Mouse (Mus musculus) adipose tissue, adult 10 weeks (tissue): ENCODE results near the gene Ran. TPM values are rescaled to one million over a fixed set of nuclear protein-coding genes. Genes with fewer than 3 reads are reported as not detected.

Source experiments
- polyA plus RNA-seq: library from polyadenylated mRNA; stranded (reverse); fragments of 350-450 nt; fragmentation: Illumina TruSeq; extraction: RNeasy Lipid Tissue Mini Kit (QIAGEN cat#74804); gene quantifications from one replicate; pipeline ENCODE4 v1.2.3, GENCODE M21; 2014; ENCODE audit warnings: low read depth, low replicate concordance

Gene Ran
- polyA plus RNA-seq: 159 TPM

GRCm38 (mm10) chr5:129019497-129020299, at the start of gene Ran:
Gene Ran, plus strand, starts transcription at chr5:129020069.

GRCm38 (mm10) chr5:129008412-129008826, 11.4 kb upstream of the Ran start, which contains the start of gene Stx2:
Gene Stx2, minus strand, starts transcription at chr5:129008574.

Other genes starting within 250 kb of the Ran start
- gene Rimbp2, start 66.6 kb upstream of the Ran start, polyA plus RNA-seq: 0.29 TPM
- 21.2 TPM for gene Stx2, start 11.5 kb upstream of the Ran start, polyA plus RNA-seq
- 18.5 TPM for gene Adgrd1, start 76.7 kb downstream of the Ran start, polyA plus RNA-seq